Mouse (Mus musculus) heart, adult 18-20 months (tissue): ENCODE measurements around the gene AF366264. TPM values are rescaled to one million over a fixed set of nuclear protein-coding genes. Genes with fewer than 3 reads are reported as not detected.
"Not testable (repeated sequence)": the region's sequence is repeated elsewhere in the genome, so short reads cannot be mapped to it uniquely, and the experiment has no call there.

ENCODE experiments used
- DNase-seq, 2 experiments: peaks; one replicate each; pipeline ENCODE4 v3.0.0; 2021 to 2022; ENCODE audit warnings: mixed read lengths in 1 of 2
- long read RNA-seq, 2 experiments: library from polyadenylated mRNA; stranded (forward); transcript quantifications; one replicate each; pipeline ENCODE4 v2.0.0; 2021
- total RNA-seq, 2 experiments: library from RNA; stranded (reverse); gene quantifications; 2 replicates each; pipeline ENCODE4 v1.2.3; 2021

AF366264 gene
- not detected for total RNA-seq
- long read RNA-seq, experiment 1 = 0 reads
- long read RNA-seq, experiment 2 = 0 reads

DNA sequence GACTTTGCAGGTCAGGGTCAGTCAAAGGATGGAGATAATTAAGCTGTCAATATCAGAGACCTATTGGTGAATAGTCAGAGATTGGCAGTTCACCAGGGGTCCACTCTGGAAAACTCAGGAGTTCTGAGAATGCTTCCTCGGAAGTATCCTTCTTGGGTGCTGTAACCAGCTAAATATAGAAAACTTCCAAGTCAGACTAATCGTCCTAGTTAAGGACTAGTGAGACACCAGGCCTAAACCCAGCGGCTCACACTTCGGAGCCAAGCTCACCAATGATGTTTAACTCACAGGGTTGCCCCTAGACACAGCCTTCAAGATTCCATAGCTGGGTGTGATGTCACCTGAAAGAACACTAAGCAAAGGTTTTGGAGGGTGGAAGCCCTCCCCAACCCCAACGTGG, at the start of gene AF366264:
Gene AF366264, minus strand, starts transcription at position 101 of the 400 bp plus-strand sequence.
- not testable (repeated sequence) for DNase-seq

DNA sequence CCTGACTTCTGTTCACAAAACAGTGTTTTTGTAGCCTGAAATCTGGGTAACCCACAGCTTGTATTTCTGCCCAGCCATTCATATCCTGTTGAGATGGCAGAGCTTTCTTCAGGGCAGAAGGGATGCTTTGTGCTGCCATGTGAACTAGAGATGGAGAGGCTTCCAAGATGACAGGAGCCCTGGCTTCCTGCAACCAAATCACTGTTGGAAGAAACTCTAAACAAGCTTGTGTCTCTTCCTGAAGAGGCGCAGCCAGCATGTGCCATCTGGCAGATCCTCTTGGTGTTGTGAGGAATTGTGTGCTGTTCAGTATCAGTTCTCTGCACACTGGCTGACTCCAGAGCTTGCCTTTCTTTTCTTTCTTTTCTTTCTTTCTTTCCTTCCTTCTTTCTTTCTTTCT, 5.1 kb upstream of the AF366264 start:
- DNase-seq = not testable (repeated sequence)

DNA sequence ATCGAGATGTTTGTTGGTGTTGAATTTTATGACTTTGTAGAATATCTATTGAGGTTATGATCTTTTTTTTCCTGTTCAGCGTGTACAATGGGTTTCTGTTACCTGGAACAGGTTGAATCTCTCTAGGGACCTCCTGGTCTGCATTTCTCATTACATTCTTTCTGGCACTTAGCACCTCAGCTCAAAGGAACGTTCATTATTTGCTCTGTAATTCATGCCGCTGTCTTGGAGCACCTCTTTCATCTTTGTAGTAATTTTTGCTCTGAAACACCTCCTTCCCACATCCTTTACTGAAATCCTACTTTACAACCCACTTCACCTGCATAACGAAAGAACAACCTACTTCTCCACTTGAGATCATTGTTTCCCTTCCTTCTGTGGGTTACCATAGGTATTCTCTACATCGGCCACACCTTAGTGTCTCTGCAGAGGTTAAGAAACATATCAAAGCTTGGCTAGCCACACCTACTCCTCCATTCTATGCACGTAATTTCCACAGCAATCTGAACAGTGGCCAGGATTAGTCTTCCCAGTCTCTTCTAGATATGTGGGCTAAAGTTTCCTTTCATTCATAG, 9.5 kb downstream of the AF366264 start:
- no peak for DNase-seq

DNA sequence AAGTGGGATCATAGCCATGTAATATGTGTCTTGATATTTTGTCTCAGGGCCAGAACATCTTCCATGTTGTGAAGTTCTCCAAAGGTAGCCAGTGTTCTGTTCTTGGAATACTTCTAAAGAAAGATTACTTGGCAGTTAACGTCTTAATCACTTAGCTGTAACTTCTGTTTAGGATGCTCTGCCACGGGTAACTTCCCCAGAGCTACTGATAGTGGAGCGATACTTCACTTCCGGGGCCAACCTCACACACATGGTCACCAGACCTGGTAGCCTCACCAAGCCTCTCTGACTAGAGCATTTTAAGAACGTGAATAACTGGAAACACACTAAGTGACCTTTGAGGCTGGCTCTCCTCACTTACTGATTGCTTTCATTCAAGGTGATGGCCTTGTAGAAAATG, 38.6 kb downstream of the AF366264 start:
- no peak for DNase-seq

DNA sequence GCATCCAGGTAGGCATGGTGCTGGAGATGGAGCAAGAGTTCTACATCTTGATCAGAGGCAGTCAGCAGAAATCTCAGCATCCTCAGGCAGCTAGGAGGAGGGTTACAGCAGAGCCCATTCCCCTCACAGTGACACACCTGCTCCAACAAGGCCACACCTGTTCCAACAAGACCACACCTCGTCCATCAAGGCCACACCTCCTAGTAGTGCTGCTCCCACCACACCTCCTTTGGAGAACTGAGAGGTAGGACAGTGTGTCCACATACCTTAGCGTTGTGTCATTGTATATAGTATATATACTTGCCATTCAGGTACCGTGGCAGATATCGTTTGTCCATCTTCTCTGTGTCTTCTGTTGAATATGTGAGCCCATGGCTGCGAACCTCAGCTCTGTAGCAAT, 40.5 kb downstream of the AF366264 start:
- DNase-seq = no peak

DNA sequence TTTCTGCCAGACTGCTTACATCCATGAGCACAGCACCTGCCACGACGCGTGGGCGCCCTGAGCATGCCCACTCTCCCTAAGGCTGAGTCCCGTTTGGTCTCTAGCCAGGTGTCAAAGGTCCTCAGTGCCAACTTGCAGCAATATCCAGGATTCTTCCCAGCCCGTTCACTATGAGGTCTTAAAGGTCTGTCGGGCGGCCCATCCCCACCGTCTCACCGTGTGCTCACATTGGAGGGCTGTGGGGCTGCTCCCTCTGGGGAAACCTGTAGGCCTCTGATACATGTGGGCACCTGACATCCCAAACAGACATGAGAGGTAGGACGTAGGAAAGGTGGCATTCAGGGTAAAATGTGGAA, 44.5 kb downstream of the AF366264 start:
- DNase-seq = no peak

DNA sequence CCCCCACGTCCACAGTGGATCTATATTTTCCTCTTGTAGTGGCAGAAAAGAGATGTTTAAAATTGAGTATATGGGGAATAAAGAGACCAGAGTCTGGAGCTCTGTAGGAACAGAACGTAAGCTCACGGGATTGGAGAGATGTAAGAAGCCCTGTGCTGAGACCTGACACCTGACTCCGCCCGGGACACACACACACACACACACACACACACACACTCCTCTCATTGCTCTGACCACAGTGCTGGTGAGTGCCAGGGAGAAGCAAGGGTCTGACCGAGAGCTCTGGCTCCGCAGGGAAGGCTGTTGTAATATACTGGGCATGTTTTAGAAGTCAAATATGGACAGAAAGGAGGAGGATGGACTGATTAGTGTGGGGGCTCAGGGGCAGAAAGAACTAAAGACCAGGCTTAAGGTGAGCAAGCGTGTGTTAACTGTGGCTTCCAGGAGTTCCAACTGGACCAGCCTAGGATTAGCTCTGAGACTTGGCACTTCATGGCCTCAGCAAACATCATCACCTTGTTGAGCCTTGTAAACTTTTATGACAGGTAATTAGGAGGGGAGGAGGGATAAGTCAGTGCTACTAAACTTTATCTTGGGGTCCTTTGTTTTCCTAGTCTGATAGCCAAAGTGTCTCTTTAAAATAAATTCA, 45.0 kb downstream of the AF366264 start:
- no peak for DNase-seq

DNA sequence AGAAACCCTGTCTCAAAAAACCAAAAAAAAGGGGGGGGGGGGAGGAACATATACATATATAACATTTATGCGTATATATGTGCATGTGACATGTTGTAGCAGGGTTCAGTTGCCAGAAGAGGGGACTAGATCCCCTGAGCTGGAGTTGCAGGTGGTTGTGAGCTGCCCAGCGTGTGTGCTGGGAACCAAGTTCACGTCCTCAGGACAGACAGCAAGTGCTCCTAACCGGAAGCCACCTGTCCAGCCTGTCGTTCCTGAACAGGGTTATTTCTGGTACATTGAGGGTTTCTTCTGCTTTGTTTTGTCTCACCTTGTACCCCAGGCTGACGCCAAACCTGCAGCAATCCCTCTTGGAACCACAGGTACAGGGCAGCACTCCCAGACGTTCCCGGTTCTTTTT, 48.6 kb downstream of the AF366264 start:
- DNase-seq = no peak

DNA sequence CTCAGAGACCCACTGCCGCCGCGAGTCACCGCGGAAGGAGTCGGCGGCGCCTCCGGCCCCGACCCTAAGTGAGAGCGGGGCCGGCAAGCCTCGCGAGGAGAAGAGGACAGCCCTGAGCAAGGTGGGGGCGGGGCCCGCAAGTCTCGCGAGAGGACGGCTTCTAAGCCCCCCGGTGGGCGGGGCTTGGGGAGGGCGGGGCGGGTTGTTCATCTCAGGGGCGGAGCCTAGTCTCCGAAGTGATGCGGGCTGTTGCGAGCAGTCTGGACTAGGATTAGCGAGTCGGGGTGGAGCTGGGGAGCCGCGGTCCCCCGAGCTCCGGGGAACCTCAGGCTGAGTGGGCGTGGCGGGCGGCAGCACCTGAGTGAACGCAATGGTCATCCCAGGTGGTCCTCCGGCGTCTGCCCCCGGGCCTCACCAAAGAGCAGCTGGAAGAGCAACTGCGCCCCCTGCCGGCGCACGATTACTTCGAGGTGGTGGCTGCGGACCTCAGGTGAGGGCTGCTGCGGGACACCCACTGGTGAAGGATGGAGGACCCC, 52.4 kb downstream of the AF366264 start:
- peak; percentile 95 to 98 for DNase-seq

DNA sequence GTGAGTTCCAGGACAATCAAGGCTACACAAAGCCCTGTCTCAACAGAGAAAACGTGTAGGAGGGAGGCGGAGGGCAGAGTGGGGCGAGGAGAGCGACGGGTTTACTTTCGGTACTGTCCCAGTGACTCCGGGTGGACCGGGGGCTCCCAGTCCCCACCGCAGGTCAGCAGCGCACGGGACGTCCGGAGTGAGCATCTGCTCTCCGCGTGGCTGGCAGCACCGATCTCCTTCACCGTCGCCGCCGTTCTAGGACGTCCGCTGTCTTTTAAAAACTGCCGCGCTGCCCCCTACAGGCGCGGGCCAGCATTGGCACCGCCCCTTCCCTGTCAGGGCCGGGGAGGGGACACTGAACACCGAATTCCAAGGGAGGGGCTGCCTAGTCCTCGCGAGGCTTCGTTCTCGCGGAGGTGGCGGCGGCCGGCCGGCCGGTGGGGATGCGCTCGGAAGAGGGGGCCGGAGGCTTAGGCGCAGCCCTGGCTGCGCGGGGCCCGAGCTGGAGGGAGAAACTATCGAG, 52.9 kb downstream of the AF366264 start, which contains the start of gene Upf3a:
Gene Upf3a, plus strand, starts transcription at position 366 of the 514 bp plus-strand sequence.
- DNase-seq = peak; percentile 92 to 95

Other genes with a start within 250 kb of the AF366264 start
- 10 to 100 TPM; 11.2 to 14.0 TPM for gene Rasa3, start 160.8 kb downstream of the AF366264 start, total RNA-seq
- gene Cfap97d2, start 132.5 kb downstream of the AF366264 start, total RNA-seq = under 1 TPM in 1 of 2 experiments, not detected in 1; 0.26 TPM
- gene Cdc16, start 80.7 kb downstream of the AF366264 start, total RNA-seq = 10 to 100 TPM; 30.1 to 31.0 TPM
- gene Upf3a, start 52.8 kb downstream of the AF366264 start, total RNA-seq = 10 to 100 TPM in 1 of 2 experiments, 1 to 10 TPM in 1; 9.3 to 10.0 TPM
- 1 to 10 TPM; 7.4 to 8.2 TPM for gene Champ1, start 31.3 kb upstream of the AF366264 start, total RNA-seq
- gene Coprs, start 51.9 kb upstream of the AF366264 start, total RNA-seq = 10 to 100 TPM; 15.5 to 17.5 TPM